ENCODE assay signal across 8 mouse cellular contexts in the genomic region with DNA sequence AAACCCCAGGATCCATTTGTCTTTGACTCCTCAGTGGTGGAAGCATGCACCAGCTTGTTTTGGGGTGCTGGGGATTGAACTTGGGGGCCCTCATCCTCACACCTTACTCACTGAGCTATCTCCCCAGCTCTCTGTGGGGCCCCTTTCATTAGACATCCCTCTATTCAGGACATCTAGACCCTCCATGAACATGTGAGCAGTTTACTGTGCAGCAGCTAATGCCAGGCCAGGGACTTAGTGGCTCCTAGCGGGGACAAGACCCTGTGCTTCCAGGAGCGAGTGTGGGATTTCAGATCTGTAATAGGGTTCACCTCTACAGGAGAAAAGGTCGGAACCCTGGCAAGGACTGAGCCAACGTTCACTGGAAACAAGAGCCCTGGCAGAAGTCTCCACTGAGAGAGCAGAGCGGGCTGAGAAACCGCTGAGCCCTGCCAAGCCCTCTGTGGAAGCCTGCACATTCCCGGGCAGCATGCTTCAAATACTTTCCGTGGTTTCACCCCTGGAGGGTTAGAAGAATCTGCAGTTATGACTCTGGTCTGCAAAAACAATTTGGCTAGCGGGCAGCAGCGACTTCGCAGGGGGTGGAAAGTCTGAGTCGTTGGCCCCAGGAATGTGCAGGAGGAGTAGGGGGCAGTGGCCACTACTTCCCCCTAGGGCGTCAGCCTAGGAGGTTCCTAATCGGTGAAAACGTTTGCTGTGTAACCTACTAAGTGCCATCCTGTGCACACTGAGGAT.
DNase-seq lines count a peak whose midpoint lies in the region; ATAC-seq and TF ChIP-seq lines count a peak whose summit lies in the region.

No protein-coding gene starts in this region.

- no peak overlapping the region for H3ac ChIP-seq in myocyte (ENCODE audit: control insufficient read depth, insufficient read length)

- 39% methylated on average over 15 of the region's 15 CpGs for WGBS in liver, postnatal 0 days (ENCODE audit: insufficient replicate concordance)
- WGBS in kidney, embryonic 14.5 days, result 28% methylated on average over 15 of the region's 15 CpGs

- peak; percentile 20 for DNase-seq in liver
- DNase-seq in liver, postnatal 0 days, result no peak
- DNase-seq in gastrocnemius, postnatal 25 days, result peak; percentile 87
- no peak for DNase-seq in left cerebral cortex, postnatal 4 days
- no peak for DNase-seq in left cerebral cortex, postnatal 25 days (ENCODE audit: low spot score in 2 of 2)
- no peak for DNase-seq in cerebellum, adult 11-12 months

- no peak overlapping the region for H3K9ac ChIP-seq in liver, postnatal 0 days (replicated peaks)
- H3K9ac ChIP-seq in kidney, embryonic 14.5 days (ENCODE audit: low read depth, low read length), result no peak overlapping the region

- intact Hi-C loops in left cerebral cortex, postnatal 4 days (cut with DNase I), result no loop called here
- intact Hi-C loops in left cerebral cortex, postnatal 25 days (cut with DNase I), result no loop called here

- H3K27me3 ChIP-seq in liver, postnatal 0 days (ENCODE audit: insufficient read depth, low read length), result no peaks in the 10 kb centered on the region; the same call in 1 of the 2 replicates
- H3K27me3 ChIP-seq in kidney, embryonic 14.5 days (ENCODE audit: control insufficient read depth, insufficient read depth, low read length), result no peaks in the 10 kb centered on the region
- no peaks in the 10 kb centered on the region for H3K27me3 ChIP-seq in myocyte (ENCODE audit: control insufficient read depth, insufficient read depth, insufficient read length)

- H3K36me3 ChIP-seq in liver, postnatal 0 days (replicated peaks; ENCODE audit: insufficient read depth, low read length), result no peaks in the 10 kb centered on the region
- no peaks in the 10 kb centered on the region for H3K36me3 ChIP-seq in kidney, embryonic 14.5 days (ENCODE audit: control insufficient read depth, insufficient read depth, low read length)
- H3K36me3 ChIP-seq in myocyte (ENCODE audit: control insufficient read depth, insufficient read depth), result no peaks in the 10 kb centered on the region

- no peak for TF ChIP-seq EP300 in liver, postnatal 0 days (IDR thresholded peaks at IDR 0.05; ENCODE audit: low read depth)

- no peak overlapping the region for H3K27ac ChIP-seq in liver, postnatal 0 days (ENCODE audit: low read depth)
- H3K27ac ChIP-seq in kidney, embryonic 14.5 days (ENCODE audit: low read depth, low read length), result no peak overlapping the region

- TF ChIP-seq POLR2A in myocyte (IDR thresholded peaks at IDR 0.05; ENCODE audit: insufficient read length, low read depth), result no peak

- no peak for ATAC-seq in liver, postnatal 0 days
- 0 out of 2 replicates have a peak, but pooled peaks have one; percentile 46 for ATAC-seq in kidney, embryonic 14.5 days (ENCODE audit: low FRiP score, low TSS enrichment)

- H3K4me3 ChIP-seq in liver, postnatal 0 days (ENCODE audit: low read depth, low read length), result no peak overlapping the region
- no peak overlapping the region for H3K4me3 ChIP-seq in kidney, embryonic 14.5 days (ENCODE audit: low read length)
- no peak overlapping the region for H3K4me3 ChIP-seq in myocyte

- H3K4me1 ChIP-seq in liver, postnatal 0 days (ENCODE audit: insufficient read depth), result no peaks in the 10 kb centered on the region
- peaks cover 9% of the 10 kb centered on the region; the same call in 1 of the 2 replicates for H3K4me1 ChIP-seq in kidney, embryonic 14.5 days (ENCODE audit: control insufficient read depth, insufficient read depth, low read length)

- H3K9me3 ChIP-seq in liver, postnatal 0 days (ENCODE audit: low read length), result no peaks in the 10 kb centered on the region
- H3K9me3 ChIP-seq in kidney, embryonic 14.5 days (ENCODE audit: control insufficient read depth, low read length), result no peaks in the 10 kb centered on the region; the same call in 1 of the 2 replicates

- H3K79me2 ChIP-seq in myocyte (ENCODE audit: control insufficient read depth, insufficient read depth), result no peaks in the 10 kb centered on the region

- H3K4me2 ChIP-seq in liver, postnatal 0 days (ENCODE audit: low read depth, low read length), result no peak overlapping the region
- H3K4me2 ChIP-seq in kidney, embryonic 14.5 days (replicated peaks; ENCODE audit: low read depth, low read length), result no peak overlapping the region
- peak overlapping the region; percentile 62 for H3K4me2 ChIP-seq in myocyte (ENCODE audit: low read depth)

- TF ChIP-seq CTCF in liver, postnatal 0 days (IDR thresholded peaks at IDR 0.05; ENCODE audit: low read depth), result no peak

TF ChIP-seq in myocyte, 11 proteins besides CTCF, POLR2A, EP300 and RAD21:
- TF ChIP-seq MYOG (IDR thresholded peaks at IDR 0.05; ENCODE audit: control insufficient read depth in 1 of 3, insufficient read depth in 1 of 3, insufficient read length in 2 of 3, low read depth in 2 of 3) (peak in 1 of 3 experiments; percentile 50), CEBPB (IDR thresholded peaks at IDR 0.05; ENCODE audit: insufficient read depth, poor library complexity, severe bottlenecking) (no peak)

Comparison
In these comparisons a context has a peak if more than half of its experiments do, and no peak if none do; other contexts are left out.
1. DNase-seq: peak in liver (single experiment) and gastrocnemius, postnatal 25 days (single experiment); none in liver, postnatal 0 days (single experiment), left cerebral cortex, postnatal 4 days (single experiment), left cerebral cortex, postnatal 25 days (0 of 2) and cerebellum, adult 11-12 months (single experiment).